Mouse (Mus musculus): Measurements from ENCODE around the gene Smim13. TPM values are rescaled to one million over a fixed set of nuclear protein-coding genes. Genes with fewer than 3 reads are reported as not detected.
A peak's percentile ranks its signal among the peaks of the same experiment; 100 is the strongest.
"Not testable (repeated sequence)": the region's sequence is repeated elsewhere in the genome, so short reads cannot be mapped to it uniquely, and the experiment has no call there.

The Smim13 gene
- 4.8 and 5.3 TPM in 2 replicates for polyA plus RNA-seq (2015; fragmentation: Nextera tagmentation; extraction: Ambion mirVana)

- H3K4me2 ChIP-seq (replicated peaks; ENCODE audit: low read depth), result peak within 1 kb of the TSS; percentile 86
- peak; percentile 66 for TF ChIP-seq CTCF (IDR thresholded peaks at IDR 0.05; ENCODE audit: low read depth)
- peak within 1 kb of the TSS; percentile 81 for H3K9ac ChIP-seq (ENCODE audit: low read depth, low read length)
- H3K4me1 ChIP-seq (replicated peaks; ENCODE audit: control insufficient read depth, insufficient read depth, low read length), result no peaks in the 10 kb centered on the region; the same call in 1 of the 2 replicates
- peak; percentile 95 for ATAC-seq
- under 1% methylated on average over 67 of the region's 78 CpGs for WGBS
- no peaks in the 10 kb centered on the region for H3K27me3 ChIP-seq (replicated peaks; ENCODE audit: control insufficient read depth, insufficient read depth, low read length)
- no peaks in the 10 kb centered on the region for H3K36me3 ChIP-seq (ENCODE audit: control insufficient read depth, insufficient read depth)
- no peaks in the 10 kb centered on the region for H3K9me3 ChIP-seq (ENCODE audit: control insufficient read depth)
- H3K4me3 ChIP-seq (ENCODE audit: low read depth, low read length), result peak within 1 kb of the TSS; percentile 91
- H3K27ac ChIP-seq (ENCODE audit: low read depth, low read length), result peak within 1 kb of the TSS; percentile 91
These were observed at the start of gene Smim13 for GRCm38 (mm10) chr13:41249538-41250317. Smim13 (plus strand) TSS chr13:41249844.

GRCm38 (mm10) chr13:41200861-41201260, 48.8 kb upstream of the Smim13 start:
- no peaks in the 10 kb centered on the region for H3K27me3 ChIP-seq (replicated peaks; ENCODE audit: control insufficient read depth, insufficient read depth, low read length)
- no peaks in the 10 kb centered on the region for H3K36me3 ChIP-seq (ENCODE audit: control insufficient read depth, insufficient read depth)
- TF ChIP-seq CTCF (IDR thresholded peaks at IDR 0.05; ENCODE audit: low read depth), result no peak
- ATAC-seq, result no peak
- no peak overlapping the region for H3K9ac ChIP-seq (ENCODE audit: low read depth, low read length)
- no peak overlapping the region for H3K27ac ChIP-seq (ENCODE audit: low read depth, low read length)
- no peak overlapping the region for H3K4me3 ChIP-seq (ENCODE audit: low read depth, low read length)
- H3K4me2 ChIP-seq (replicated peaks; ENCODE audit: low read depth), result no peak overlapping the region
- H3K4me1 ChIP-seq (replicated peaks; ENCODE audit: control insufficient read depth, insufficient read depth, low read length), result no peaks in the 10 kb centered on the region
- 74% methylated on average over 2 of the region's 2 CpGs for WGBS
- no peaks in the 10 kb centered on the region for H3K9me3 ChIP-seq (ENCODE audit: control insufficient read depth)

GRCm38 (mm10) chr13:41203289-41203688, 46.4 kb upstream of the Smim13 start:
- no peaks in the 10 kb centered on the region for H3K36me3 ChIP-seq (ENCODE audit: control insufficient read depth, insufficient read depth)
- no peak for TF ChIP-seq CTCF (IDR thresholded peaks at IDR 0.05; ENCODE audit: low read depth)
- ATAC-seq, result no peak
- H3K9me3 ChIP-seq (ENCODE audit: control insufficient read depth), result no peaks in the 10 kb centered on the region
- H3K27me3 ChIP-seq (replicated peaks; ENCODE audit: control insufficient read depth, insufficient read depth, low read length), result no peaks in the 10 kb centered on the region
- no peak overlapping the region for H3K27ac ChIP-seq (ENCODE audit: low read depth, low read length)
- no peak overlapping the region for H3K4me2 ChIP-seq (replicated peaks; ENCODE audit: low read depth)
- WGBS, result 52% methylated on average over 7 of the region's 7 CpGs
- H3K4me1 ChIP-seq (replicated peaks; ENCODE audit: control insufficient read depth, insufficient read depth, low read length), result no peaks in the 10 kb centered on the region
- H3K4me3 ChIP-seq (ENCODE audit: low read depth, low read length), result no peak overlapping the region
- no peak overlapping the region for H3K9ac ChIP-seq (ENCODE audit: low read depth, low read length)

- no peaks in the 10 kb centered on the region for H3K36me3 ChIP-seq (ENCODE audit: control insufficient read depth, insufficient read depth)
- TF ChIP-seq CTCF (IDR thresholded peaks at IDR 0.05; ENCODE audit: low read depth), result no peak
- H3K4me2 ChIP-seq (replicated peaks; ENCODE audit: low read depth), result no peak overlapping the region
- no peak overlapping the region for H3K4me3 ChIP-seq (ENCODE audit: low read depth, low read length)
- H3K27me3 ChIP-seq (replicated peaks; ENCODE audit: control insufficient read depth, insufficient read depth, low read length), result no peaks in the 10 kb centered on the region
- no peak overlapping the region for H3K9ac ChIP-seq (ENCODE audit: low read depth, low read length)
- WGBS, result 82% methylated on average over 9 of the region's 9 CpGs
- no peak overlapping the region for H3K27ac ChIP-seq (ENCODE audit: low read depth, low read length)
- no peak for ATAC-seq
- H3K4me1 ChIP-seq (replicated peaks; ENCODE audit: control insufficient read depth, insufficient read depth, low read length), result no peaks in the 10 kb centered on the region
- no peaks in the 10 kb centered on the region for H3K9me3 ChIP-seq (ENCODE audit: control insufficient read depth)
These were observed 46.0 kb upstream of the Smim13 start for GRCm38 (mm10) chr13:41203691-41204090.

GRCm38 (mm10) chr13:41205568-41205967, 44.1 kb upstream of the Smim13 start:
- not testable (repeated sequence) for H3K9me3 ChIP-seq (ENCODE audit: control insufficient read depth); H3K36me3 ChIP-seq (ENCODE audit: control insufficient read depth, insufficient read depth); H3K9ac ChIP-seq (ENCODE audit: low read depth, low read length); H3K4me3 ChIP-seq (ENCODE audit: low read depth, low read length); H3K4me2 ChIP-seq (replicated peaks; ENCODE audit: low read depth); H3K4me1 ChIP-seq (replicated peaks; ENCODE audit: control insufficient read depth, insufficient read depth, low read length); ATAC-seq; H3K27me3 ChIP-seq (replicated peaks; ENCODE audit: control insufficient read depth, insufficient read depth, low read length); H3K27ac ChIP-seq (ENCODE audit: low read depth, low read length)

- H3K27me3 ChIP-seq (replicated peaks; ENCODE audit: control insufficient read depth, insufficient read depth, low read length), result no peaks in the 10 kb centered on the region
- H3K36me3 ChIP-seq (ENCODE audit: control insufficient read depth, insufficient read depth), result no peaks in the 10 kb centered on the region
- H3K4me1 ChIP-seq (replicated peaks; ENCODE audit: control insufficient read depth, insufficient read depth, low read length), result no peaks in the 10 kb centered on the region
- no peak overlapping the region for H3K4me3 ChIP-seq (ENCODE audit: low read depth, low read length)
- no peak for TF ChIP-seq CTCF (IDR thresholded peaks at IDR 0.05; ENCODE audit: low read depth)
- WGBS, result 88% methylated on average over 5 of the region's 5 CpGs
- no peak overlapping the region for H3K27ac ChIP-seq (ENCODE audit: low read depth, low read length)
- no peaks in the 10 kb centered on the region for H3K9me3 ChIP-seq (ENCODE audit: control insufficient read depth)
- ATAC-seq, result no peak
- H3K9ac ChIP-seq (ENCODE audit: low read depth, low read length), result no peak overlapping the region
- H3K4me2 ChIP-seq (replicated peaks; ENCODE audit: low read depth), result no peak overlapping the region
These were observed 43.4 kb upstream of the Smim13 start for GRCm38 (mm10) chr13:41206241-41206640.
